Mouse (Mus musculus): ENCODE results near the gene Cbfa2t3. TPM values are rescaled to one million over a fixed set of nuclear protein-coding genes. Genes with fewer than 3 reads are reported as not detected.

Cbfa2t3 gene
- polyA plus RNA-seq, 1 experiment from 2014 or later, result 4.8 TPM

- ATAC-seq (ENCODE audit: insufficient read depth, low FRiP score, low read depth), result no peak
- Histone ChIP-seq H3K27ac (no peak overlapping the region), H3K27me3 (replicated peaks) (0 out of 2 replicates have a peak, but pooled peaks cover 4% of the 10 kb centered on the region), H3K9me3 (no peaks in the 10 kb centered on the region), H3K36me3 (no peaks in the 10 kb centered on the region), H3K4me1 (no peaks in the 10 kb centered on the region), H3K9ac (no peak overlapping the region), H3K4me3 (replicated peaks) (no peak overlapping the region), H3K4me2 (no peak overlapping the region)
- 83% methylated on average over 5 of the region's 5 CpGs for WGBS
These were observed 14.2 kb upstream of the Cbfa2t3 start for GRCm38 (mm10) chr8:122713157-122713518.

GRCm38 (mm10) chr8:122712411-122713156 is 13.7 kb upstream of the Cbfa2t3 start:
- no peak overlapping the region for H3K4me3 ChIP-seq (replicated peaks)
- WGBS, result 62% methylated on average over 12 of the region's 12 CpGs
- H3K4me2 ChIP-seq, result no peak overlapping the region
- H3K36me3 ChIP-seq, result no peaks in the 10 kb centered on the region
- no peaks in the 10 kb centered on the region for H3K9me3 ChIP-seq
- no peak overlapping the region for H3K27ac ChIP-seq
- 0 out of 2 replicates have a peak, but pooled peaks cover 8% of the 10 kb centered on the region for H3K27me3 ChIP-seq (replicated peaks)
- H3K4me1 ChIP-seq, result no peaks in the 10 kb centered on the region
- no peak for ATAC-seq (ENCODE audit: insufficient read depth, low FRiP score, low read depth)
- H3K9ac ChIP-seq, result no peak overlapping the region

- no peaks in the 10 kb centered on the region for H3K36me3 ChIP-seq
- 48% methylated on average over 11 of the region's 11 CpGs for WGBS
These were observed 13.0 kb upstream of the Cbfa2t3 start for GRCm38 (mm10) chr8:122711891-122712365.

GRCm38 (mm10) chr8:122711480-122711879 is 12.6 kb upstream of the Cbfa2t3 start:
- H3K4me3 ChIP-seq (replicated peaks), result no peak overlapping the region
- no peaks in the 10 kb centered on the region for H3K36me3 ChIP-seq
- H3K27ac ChIP-seq, result no peak overlapping the region
- H3K4me1 ChIP-seq, result no peaks in the 10 kb centered on the region
- H3K9ac ChIP-seq, result no peak overlapping the region
- no peak overlapping the region for H3K4me2 ChIP-seq
- 64% methylated on average over 3 of the region's 3 CpGs for WGBS
- H3K27me3 ChIP-seq (replicated peaks), result 0 out of 2 replicates have a peak, but pooled peaks cover 8% of the 10 kb centered on the region
- no peak for ATAC-seq (ENCODE audit: insufficient read depth, low FRiP score, low read depth)
- H3K9me3 ChIP-seq, result no peaks in the 10 kb centered on the region

More at GRCm38 (mm10) chr8:122711891-122712365, 13.0 kb upstream of the Cbfa2t3 start:
- Histone ChIP-seq H3K9ac (no peak overlapping the region), H3K4me3 (replicated peaks) (no peak overlapping the region), H3K27me3 (replicated peaks) (0 out of 2 replicates have a peak, but pooled peaks cover 8% of the 10 kb centered on the region), H3K9me3 (no peaks in the 10 kb centered on the region), H3K4me1 (no peaks in the 10 kb centered on the region), H3K27ac (no peak overlapping the region), H3K4me2 (no peak overlapping the region)
- ATAC-seq (ENCODE audit: insufficient read depth, low FRiP score, low read depth), result peak; percentile 48; the same call in 1 of the 2 replicates

GRCm38 (mm10) chr8:122709340-122710111 is 10.6 kb upstream of the Cbfa2t3 start:
- no peak overlapping the region for H3K27ac ChIP-seq
- H3K9me3 ChIP-seq, result no peaks in the 10 kb centered on the region
- 0 out of 2 replicates have a peak, but pooled peaks cover 8% of the 10 kb centered on the region for H3K27me3 ChIP-seq (replicated peaks)
- 44% methylated on average over 26 of the region's 26 CpGs for WGBS
- no peak overlapping the region for H3K9ac ChIP-seq
- no peak for ATAC-seq (ENCODE audit: insufficient read depth, low FRiP score, low read depth)
- no peaks in the 10 kb centered on the region for H3K36me3 ChIP-seq
- H3K4me3 ChIP-seq (replicated peaks), result no peak overlapping the region
- 0 out of 2 replicates have a peak, but pooled peaks cover 7% of the 10 kb centered on the region for H3K4me1 ChIP-seq
- no peak overlapping the region for H3K4me2 ChIP-seq

GRCm38 (mm10) chr8:122707184-122707583 is 8.3 kb upstream of the Cbfa2t3 start:
- Histone ChIP-seq H3K36me3 (no peaks in the 10 kb centered on the region), H3K4me3 (replicated peaks) (no peak overlapping the region), H3K9ac (no peak overlapping the region), H3K4me2 (no peak overlapping the region), H3K4me1 (0 out of 2 replicates have a peak, but pooled peaks cover 7% of the 10 kb centered on the region), H3K27ac (no peak overlapping the region), H3K27me3 (replicated peaks) (0 out of 2 replicates have a peak, but pooled peaks cover 8% of the 10 kb centered on the region), H3K9me3 (no peaks in the 10 kb centered on the region)
- no peak for ATAC-seq (ENCODE audit: insufficient read depth, low FRiP score, low read depth)
- 55% methylated on average over 4 of the region's 4 CpGs for WGBS

- no peaks in the 10 kb centered on the region for H3K36me3 ChIP-seq
- no peak overlapping the region for H3K4me2 ChIP-seq
- no peaks in the 10 kb centered on the region for H3K9me3 ChIP-seq
- H3K4me1 ChIP-seq, result peaks cover 13% of the 10 kb centered on the region; the same call in 1 of the 2 replicates
- ATAC-seq (ENCODE audit: insufficient read depth, low FRiP score, low read depth), result no peak
- H3K27me3 ChIP-seq (replicated peaks), result 0 out of 2 replicates have a peak, but pooled peaks cover 8% of the 10 kb centered on the region
- 47% methylated on average over 12 of the region's 12 CpGs for WGBS
- no peak overlapping the region for H3K27ac ChIP-seq
- no peak overlapping the region for H3K9ac ChIP-seq
- H3K4me3 ChIP-seq (replicated peaks), result no peak overlapping the region
These were observed 7.1 kb upstream of the Cbfa2t3 start for GRCm38 (mm10) chr8:122705901-122706561.

GRCm38 (mm10) chr8:122704612-122705011 is 5.7 kb upstream of the Cbfa2t3 start:
- Histone ChIP-seq H3K4me3 (replicated peaks) (no peak overlapping the region), H3K27ac (no peak overlapping the region), H3K27me3 (replicated peaks) (0 out of 2 replicates have a peak, but pooled peaks cover 8% of the 10 kb centered on the region), H3K9me3 (no peaks in the 10 kb centered on the region), H3K36me3 (no peaks in the 10 kb centered on the region), H3K4me1 (peaks cover 13% of the 10 kb centered on the region; the same call in 1 of the 2 replicates), H3K9ac (no peak overlapping the region), H3K4me2 (no peak overlapping the region)
- WGBS, result 74% methylated on average over 3 of the region's 3 CpGs
- no peak for ATAC-seq (ENCODE audit: insufficient read depth, low FRiP score, low read depth)

- no peak for ATAC-seq (ENCODE audit: insufficient read depth, low FRiP score, low read depth)
- Histone ChIP-seq H3K36me3 (no peaks in the 10 kb centered on the region), H3K27me3 (replicated peaks) (0 out of 2 replicates have a peak, but pooled peaks cover 2% of the 10 kb centered on the region), H3K4me2 (no peak overlapping the region), H3K4me1 (peaks cover 26% of the 10 kb centered on the region; the same call in 1 of the 2 replicates), H3K4me3 (replicated peaks) (no peak overlapping the region), H3K27ac (no peak overlapping the region), H3K9me3 (no peaks in the 10 kb centered on the region), H3K9ac (no peak overlapping the region)
- WGBS, result 79% methylated on average over 6 of the region's 6 CpGs
These were observed 4.0 kb upstream of the Cbfa2t3 start for GRCm38 (mm10) chr8:122702957-122703356.

GRCm38 (mm10) chr8:122702301-122702941 is 3.5 kb upstream of the Cbfa2t3 start:
- Histone ChIP-seq H3K4me1 (peaks cover 27% of the 10 kb centered on the region; the same call in 1 of the 2 replicates), H3K27ac (no peak overlapping the region), H3K9me3 (no peaks in the 10 kb centered on the region), H3K9ac (no peak overlapping the region), H3K36me3 (no peaks in the 10 kb centered on the region), H3K27me3 (replicated peaks) (no peaks in the 10 kb centered on the region), H3K4me3 (replicated peaks) (no peak overlapping the region), H3K4me2 (no peak overlapping the region)
- ATAC-seq (ENCODE audit: insufficient read depth, low FRiP score, low read depth), result no peak
- WGBS, result 37% methylated on average over 10 of the region's 10 CpGs

Measured in stomach, embryonic 15.5 days (tissue).